Mouse (Mus musculus): Measurements from ENCODE around the gene Mapk8ip1.

Mapk8ip1 gene

GRCm38 (mm10) chr2:92401091-92401561 lies at the start of gene Mapk8ip1:
TSS of gene Mapk8ip1 (minus strand) at chr2:92401263.
- in situ Hi-C loops (cut with MboI; ENCODE audit: unreplicated experiment in 2 of 2): no loop called here

GRCm38 (mm10) chr2:92447121-92447740 lies 46.2 kb upstream of the Mapk8ip1 start:
- in situ Hi-C loops (cut with MboI; ENCODE audit: unreplicated experiment in 2 of 2): loop anchor here in 1 of 2 experiments (10.0 kb wide), 2 partner anchors 152 to 452 kb away; no protein-coding TSS in a partner anchor

- in situ Hi-C loops (cut with MboI; ENCODE audit: unreplicated experiment in 2 of 2): loop anchor here in 1 of 2 experiments (10.0 kb wide), 2 partner anchors 152 to 452 kb away; no protein-coding TSS in a partner anchor
Measured at GRCm38 (mm10) chr2:92446656-92447055, 45.6 kb upstream of the Mapk8ip1 start.

GRCm38 (mm10) chr2:92445890-92446289 lies 44.8 kb upstream of the Mapk8ip1 start:
- in situ Hi-C loops (cut with MboI; ENCODE audit: unreplicated experiment in 2 of 2): loop anchor here in 1 of 2 experiments (10.0 kb wide), 2 partner anchors 151 to 451 kb away; no protein-coding TSS in a partner anchor

GRCm38 (mm10) chr2:92444376-92444775 lies 43.3 kb upstream of the Mapk8ip1 start:
- in situ Hi-C loops (cut with MboI; ENCODE audit: unreplicated experiment in 2 of 2): loop anchor here in 1 of 2 experiments (10.0 kb wide), 2 partner anchors 150 to 450 kb away; no protein-coding TSS in a partner anchor

GRCm38 (mm10) chr2:92443313-92443712 lies 42.2 kb upstream of the Mapk8ip1 start:
- in situ Hi-C loops (cut with MboI; ENCODE audit: unreplicated experiment in 2 of 2): loop anchor here in 1 of 2 experiments (10.0 kb wide), 2 partner anchors 149 to 449 kb away; no protein-coding TSS in a partner anchor

- in situ Hi-C loops (cut with MboI; ENCODE audit: unreplicated experiment in 2 of 2): loop anchor here in 1 of 2 experiments (10.0 kb wide), 2 partner anchors 148 to 448 kb away; no protein-coding TSS in a partner anchor
Measured at GRCm38 (mm10) chr2:92442419-92443001, 41.4 kb upstream of the Mapk8ip1 start.

- in situ Hi-C loops (cut with MboI; ENCODE audit: unreplicated experiment in 2 of 2): loop anchor here in 1 of 2 experiments (10.0 kb wide), 2 partner anchors 146 to 446 kb away; no protein-coding TSS in a partner anchor
Measured at GRCm38 (mm10) chr2:92440432-92440831, 39.4 kb upstream of the Mapk8ip1 start.

GRCm38 (mm10) chr2:92438567-92438966 lies 37.5 kb upstream of the Mapk8ip1 start:
- in situ Hi-C loops (cut with MboI; ENCODE audit: unreplicated experiment in 2 of 2): loop anchor here in 1 of 2 experiments (5.0 to 10.0 kb wide), 2 partner anchors 254 to 451 kb away; no protein-coding TSS in a partner anchor

- in situ Hi-C loops (cut with MboI; ENCODE audit: unreplicated experiment in 2 of 2): loop anchor here in 1 of 2 experiments (5.0 to 10.0 kb wide), 2 partner anchors 253 to 451 kb away; no protein-coding TSS in a partner anchor
Measured at GRCm38 (mm10) chr2:92437875-92438274, 36.8 kb upstream of the Mapk8ip1 start.

- in situ Hi-C loops (cut with MboI; ENCODE audit: unreplicated experiment in 2 of 2): loop anchor here in 1 of 2 experiments (5.0 to 10.0 kb wide), 2 partner anchors 253 to 450 kb away; no protein-coding TSS in a partner anchor
Measured at GRCm38 (mm10) chr2:92437366-92437765, 36.3 kb upstream of the Mapk8ip1 start.

- in situ Hi-C loops (cut with MboI; ENCODE audit: unreplicated experiment in 2 of 2): loop anchor here in 1 of 2 experiments (5.0 to 10.0 kb wide), 2 partner anchors 250 to 448 kb away; no protein-coding TSS in a partner anchor
Measured at GRCm38 (mm10) chr2:92435023-92435422, 34.0 kb upstream of the Mapk8ip1 start.

- in situ Hi-C loops (cut with MboI; ENCODE audit: unreplicated experiment in 2 of 2): loop anchor here in 1 of 2 experiments (5.0 to 10.0 kb wide), 2 partner anchors 127 to 250 kb away; no protein-coding TSS in a partner anchor
Measured at GRCm38 (mm10) chr2:92434375-92434745, 33.3 kb upstream of the Mapk8ip1 start.

GRCm38 (mm10) chr2:92433578-92434374 lies 32.7 kb upstream of the Mapk8ip1 start, which contains the start of gene Cry2:
TSS of gene Cry2 (minus strand) at chr2:92434043.
- in situ Hi-C loops (cut with MboI; ENCODE audit: unreplicated experiment in 2 of 2): loop anchor here in 1 of 2 experiments (5.0 to 10.0 kb wide), 2 partner anchors 126 to 249 kb away; no protein-coding TSS in a partner anchor

GRCm38 (mm10) chr2:92432299-92433295 lies 31.5 kb upstream of the Mapk8ip1 start:
- in situ Hi-C loops (cut with MboI; ENCODE audit: unreplicated experiment in 2 of 2): loop anchor here in 1 of 2 experiments (5.0 to 10.0 kb wide), 2 partner anchors 125 to 248 kb away; no protein-coding TSS in a partner anchor

GRCm38 (mm10) chr2:92431611-92432179 lies 30.6 kb upstream of the Mapk8ip1 start:
- in situ Hi-C loops (cut with MboI; ENCODE audit: unreplicated experiment in 2 of 2): loop anchor here in 1 of 2 experiments (5.0 to 10.0 kb wide), 2 partner anchors 124 to 247 kb away; no protein-coding TSS in a partner anchor

- in situ Hi-C loops (cut with MboI; ENCODE audit: unreplicated experiment in 2 of 2): loop anchor here in 1 of 2 experiments (5.0 to 10.0 kb wide), 2 partner anchors 124 to 246 kb away; no protein-coding TSS in a partner anchor
Measured at GRCm38 (mm10) chr2:92430723-92431541, 29.9 kb upstream of the Mapk8ip1 start.

All from v-Abl transformed pro-B cells (cell line).